Mouse (Mus musculus) lung, postnatal 0 days (tissue): Measurements from ENCODE around the gene Cachd1. TPM values are rescaled to one million over a fixed set of nuclear protein-coding genes. Genes with fewer than 3 reads are reported as not detected.

Source experiments
- ATAC-seq: fragments of 200-750 bp; cut with Nextera tagmentation; 2 replicates; pipeline ENCODE4 v1.8.0; 2017; ENCODE audit warnings: moderate library complexity
- DNase-seq: peaks from one replicate; pipeline ENCODE4 v3.0.0-alpha.2; 2016; ENCODE audit warnings: low spot score
- H3K27ac ChIP-seq: fragments of 300-500 bp; sonication (generic); 2 replicates; pipeline ENCODE4 v1.5.1; 2014; ENCODE audit warnings: antibody characterized with exemption, mild to moderate bottlenecking, low read length, mixed read lengths
- H3K27me3 ChIP-seq: fragments of 300-500 bp; sonication (generic); replicated peaks from 2 replicates; pipeline ENCODE4 v1.6.1; 2014; ENCODE audit warnings: low read length, mixed read lengths; ENCODE audit not compliant: insufficient read depth
- H3K36me3 ChIP-seq: fragments of 300-500 bp; sonication (generic); 2 replicates; pipeline ENCODE4 v1.6.1; 2014; ENCODE audit warnings: low read length, mixed read lengths; ENCODE audit not compliant: insufficient read depth
- H3K4me1 ChIP-seq: fragments of 300-500 bp; sonication (generic); 2 replicates; pipeline ENCODE4 v1.6.1; 2014; ENCODE audit warnings: antibody characterized with exemption, low read depth, low read length, mixed read lengths; ENCODE audit not compliant: insufficient read depth
- H3K4me2 ChIP-seq: fragments of 300-500 bp; sonication (generic); replicated peaks from 2 replicates; pipeline ENCODE4 v1.6.1; 2014; ENCODE audit warnings: low read depth, mild to moderate bottlenecking, low read length, moderate library complexity, mixed read lengths
- H3K4me3 ChIP-seq: fragments of 300-500 bp; sonication (generic); 2 replicates; pipeline ENCODE4 v1.5.1; 2014; ENCODE audit warnings: low read depth, low read length
- H3K9ac ChIP-seq: fragments of 300-500 bp; sonication (generic); replicated peaks from 2 replicates; pipeline ENCODE4 v1.6.1; 2014; ENCODE audit warnings: low read depth, mild to moderate bottlenecking
- H3K9me3 ChIP-seq: fragments of 300-500 bp; sonication (generic); 2 replicates; pipeline ENCODE4 v1.6.1; 2016; ENCODE audit warnings: low read length, mixed read lengths
- CTCF ChIP-seq: IDR thresholded peaks from 2 replicates; pipeline ENCODE4 v1.5.1; 2016; ENCODE audit warnings: antibody characterized with exemption, mild to moderate bottlenecking
- EP300 ChIP-seq: IDR thresholded peaks from 2 replicates; pipeline ENCODE4 v1.6.1; 2016; ENCODE audit warnings: antibody characterized with exemption, mild to moderate bottlenecking, control low read depth
- WGBS: fragments of 180-500 bp; shearing (Covaris S2); extraction: QIAGEN DNeasy Blood & Tissue Kit; methylation state at CpG from one replicate; pipeline ENCODE4 v1.1.7; 2014; 5-methylcytosine and 5-hydroxymethylcytosine counted together
- polyA plus RNA-seq: library from polyadenylated mRNA; unstranded; fragments of >200 nt; fragmentation: Nextera tagmentation; extraction: Ambion mirVana; gene quantifications from 2 replicates; pipeline ENCODE4 v1.2.1, GENCODE M21; 2015

Cachd1 gene
- polyA plus RNA-seq: 9.1 and 10.3 TPM in 2 replicates

- Histone ChIP-seq H3K4me2 (peak within 1 kb of the TSS; percentile 97), H3K4me3 (peak within 1 kb of the TSS; percentile 85), H3K9ac (peak within 1 kb of the TSS; percentile 63), H3K9me3 (no peaks in the 10 kb centered on the region), H3K36me3 (no peaks in the 10 kb centered on the region), H3K4me1 (no peaks in the 10 kb centered on the region; the same call in 1 of the 2 replicates), H3K27ac (peak within 1 kb of the TSS; percentile 87), H3K27me3 (no peaks in the 10 kb centered on the region; the same call in 1 of the 2 replicates)
- peak; percentile 89 for ATAC-seq
- peak; percentile 91 for DNase-seq
- 1% methylated on average over 37 of the region's 50 CpGs for WGBS
- TF ChIP-seq EP300 (no peak), CTCF (peak; percentile 52)
These were observed at the start of gene Cachd1 for GRCm38 (mm10) chr4:100776043-100776870. Gene Cachd1 (plus strand): TSS chr4:100776675.

- WGBS: 66% methylated on average over 5 of the region's 5 CpGs
- no peak overlapping the region for H3K27ac ChIP-seq
- no peak overlapping the region for H3K4me3 ChIP-seq
- DNase-seq (peak; percentile 62), ATAC-seq (no peak)
- no peaks in the 10 kb centered on the region for H3K4me1 ChIP-seq
- no peak overlapping the region for H3K4me2 ChIP-seq
- H3K36me3 ChIP-seq: no peaks in the 10 kb centered on the region
- no peaks in the 10 kb centered on the region for H3K27me3 ChIP-seq
- TF ChIP-seq CTCF: peak; percentile 73
- TF ChIP-seq EP300: no peak
- H3K9me3 ChIP-seq: no peaks in the 10 kb centered on the region
- H3K9ac ChIP-seq: no peak overlapping the region
These were observed 47.5 kb upstream of the Cachd1 start for GRCm38 (mm10) chr4:100728896-100729479.

GRCm38 (mm10) chr4:100735098-100735935, 41.2 kb upstream of the Cachd1 start:
- no peaks in the 10 kb centered on the region for H3K36me3 ChIP-seq
- no peak overlapping the region for H3K9ac ChIP-seq
- H3K9me3 ChIP-seq: no peaks in the 10 kb centered on the region
- WGBS: 63% methylated on average over 9 of the region's 9 CpGs
- no peak overlapping the region for H3K27ac ChIP-seq
- H3K4me2 ChIP-seq: no peak overlapping the region
- H3K27me3 ChIP-seq: no peaks in the 10 kb centered on the region
- DNase-seq (no peak), ATAC-seq (no peak)
- no peak for TF ChIP-seq EP300
- no peaks in the 10 kb centered on the region for H3K4me1 ChIP-seq
- H3K4me3 ChIP-seq: no peak overlapping the region

- Histone ChIP-seq H3K9me3 (no peaks in the 10 kb centered on the region), H3K9ac (no peak overlapping the region), H3K4me1 (no peaks in the 10 kb centered on the region), H3K4me2 (no peak overlapping the region), H3K36me3 (no peaks in the 10 kb centered on the region), H3K4me3 (no peak overlapping the region), H3K27me3 (no peaks in the 10 kb centered on the region), H3K27ac (no peak overlapping the region)
- TF ChIP-seq EP300 (no peak), CTCF (no peak)
- 88% methylated on average over 9 of the region's 9 CpGs for WGBS
- DNase-seq (no peak), ATAC-seq (no peak)
These were observed 40.5 kb upstream of the Cachd1 start for GRCm38 (mm10) chr4:100735936-100736349.

- Histone ChIP-seq H3K36me3 (no peaks in the 10 kb centered on the region), H3K4me1 (no peaks in the 10 kb centered on the region), H3K9me3 (no peaks in the 10 kb centered on the region), H3K9ac (no peak overlapping the region), H3K27me3 (no peaks in the 10 kb centered on the region), H3K27ac (no peak overlapping the region), H3K4me3 (no peak overlapping the region), H3K4me2 (no peak overlapping the region)
- ATAC-seq (no peak), DNase-seq (no peak)
- 72% methylated on average over 8 of the region's 8 CpGs for WGBS
- TF ChIP-seq CTCF (no peak), EP300 (no peak)
These were observed 32.9 kb upstream of the Cachd1 start for GRCm38 (mm10) chr4:100743615-100744014.

- no peak overlapping the region for H3K27ac ChIP-seq
- H3K9me3 ChIP-seq: no peaks in the 10 kb centered on the region
- 55% methylated on average over 2 of the region's 2 CpGs for WGBS
- H3K4me1 ChIP-seq: no peaks in the 10 kb centered on the region
- TF ChIP-seq CTCF: no peak
- no peak for TF ChIP-seq EP300
- ATAC-seq (no peak), DNase-seq (no peak)
- H3K4me3 ChIP-seq: no peak overlapping the region
- H3K27me3 ChIP-seq: no peaks in the 10 kb centered on the region
- H3K36me3 ChIP-seq: no peaks in the 10 kb centered on the region
- H3K9ac ChIP-seq: no peak overlapping the region
- H3K4me2 ChIP-seq: no peak overlapping the region
These were observed 24.2 kb upstream of the Cachd1 start for GRCm38 (mm10) chr4:100752278-100752677.
